Mouse (Mus musculus) midbrain, embryonic 15.5 days (tissue): ENCODE data around the gene Smim14. TPM values are rescaled to one million over a fixed set of nuclear protein-coding genes. Genes with fewer than 3 reads are reported as not detected.
A peak's percentile ranks its signal among the peaks of the same experiment; 100 is the strongest.

ENCODE experiments used
- ATAC-seq: fragments of 200-750 bp; cut with Nextera tagmentation; replicated peaks from 2 replicates; pipeline ENCODE4 v1.8.0; 2017; ENCODE audit warnings: moderate TSS enrichment
- H3K27ac ChIP-seq: fragments of 300-500 bp; sonication (generic); 2 replicates; pipeline ENCODE4 v1.5.1; 2015; ENCODE audit warnings: mild to moderate bottlenecking, inconsistent platforms
- H3K27me3 ChIP-seq: fragments of 300-500 bp; sonication (generic); replicated peaks from 2 replicates; pipeline ENCODE4 v1.6.1; 2015; ENCODE audit warnings: inconsistent platforms
- H3K36me3 ChIP-seq: fragments of 300-500 bp; sonication (generic); replicated peaks from 2 replicates; pipeline ENCODE4 v1.6.1; 2015; ENCODE audit warnings: inconsistent platforms
- H3K4me1 ChIP-seq: fragments of 300-500 bp; sonication (generic); 2 replicates; pipeline ENCODE4 v1.6.1; 2015; ENCODE audit warnings: inconsistent platforms
- H3K4me2 ChIP-seq: fragments of 300-500 bp; sonication (generic); 2 replicates; pipeline ENCODE4 v1.6.1; 2015; ENCODE audit warnings: inconsistent platforms, mild to moderate bottlenecking, moderate library complexity
- H3K4me3 ChIP-seq: fragments of 300-500 bp; sonication (generic); 2 replicates; pipeline ENCODE4 v1.5.1; 2015; ENCODE audit warnings: mild to moderate bottlenecking, inconsistent platforms
- H3K9ac ChIP-seq: fragments of 300-500 bp; sonication (generic); 2 replicates; pipeline ENCODE4 v1.6.1; 2015; ENCODE audit warnings: mild to moderate bottlenecking, inconsistent platforms
- H3K9me3 ChIP-seq: fragments of 300-500 bp; sonication (generic); 2 replicates; pipeline ENCODE4 v1.6.1; 2016; ENCODE audit warnings: inconsistent platforms
- WGBS: fragments of 180-500 bp; shearing (Covaris S2); methylation state at CpG from one replicate; pipeline ENCODE4 v1.1.7; 2015; ENCODE audit warnings: mixed read lengths; 5-methylcytosine and 5-hydroxymethylcytosine counted together
- polyA plus RNA-seq: library from polyadenylated mRNA; unstranded; fragments of >200 nt; fragmentation: Nextera tagmentation; extraction: Ambion mirVana; gene quantifications from 2 replicates; pipeline ENCODE4 v1.2.1, GENCODE M21; 2015

Gene Smim14
- polyA plus RNA-seq, 1 experiment from 2014 or later, result 193 TPM

DNA sequence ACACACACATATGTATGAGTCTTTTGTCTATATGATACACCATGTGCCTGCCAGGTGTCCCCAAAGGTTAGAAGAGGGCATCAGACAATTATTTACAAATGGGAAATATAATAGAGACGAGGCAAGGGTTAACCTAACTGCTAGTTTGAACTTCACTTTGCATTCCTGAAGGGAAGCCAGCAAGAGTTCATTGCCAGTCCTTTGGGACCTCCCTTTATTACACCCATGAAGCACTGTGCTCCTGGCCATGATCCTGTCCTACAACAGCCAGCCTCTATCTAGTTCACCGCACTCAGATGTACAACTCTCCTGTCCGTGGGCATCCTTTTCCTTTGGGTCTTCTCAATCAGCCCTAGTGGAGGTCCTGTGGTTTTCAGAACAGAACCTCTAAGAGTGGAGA is 23.5 kb downstream of the Smim14 start:
- no peak overlapping the region for H3K27ac ChIP-seq
- WGBS, result 90% methylated on average over 3 of the region's 3 CpGs
- H3K4me3 ChIP-seq, result no peak overlapping the region
- no peaks in the 10 kb centered on the region for H3K36me3 ChIP-seq
- ATAC-seq, result no peak
- no peaks in the 10 kb centered on the region for H3K27me3 ChIP-seq
- no peak overlapping the region for H3K9ac ChIP-seq
- no peak overlapping the region for H3K4me2 ChIP-seq
- H3K9me3 ChIP-seq, result no peaks in the 10 kb centered on the region
- no peaks in the 10 kb centered on the region for H3K4me1 ChIP-seq

DNA sequence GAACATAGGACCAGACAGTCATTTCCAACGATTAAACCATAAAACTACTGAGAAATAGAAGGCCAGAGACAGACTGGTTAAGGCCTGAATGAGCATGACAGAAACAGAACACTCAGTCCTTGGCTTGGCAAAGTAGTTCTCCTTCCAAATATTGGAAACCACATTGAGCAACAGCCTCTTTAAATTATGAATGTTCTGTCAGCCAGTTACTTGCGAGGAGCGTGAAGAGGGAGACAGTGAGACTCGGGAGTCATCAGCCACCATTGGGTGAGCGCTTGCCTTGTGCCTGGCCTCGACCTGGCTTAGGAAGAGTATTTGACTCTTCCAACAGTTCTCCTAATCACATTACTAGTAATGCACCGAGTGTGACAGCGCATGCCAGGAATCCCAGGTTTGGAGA is 28.6 kb downstream of the Smim14 start:
- Histone ChIP-seq H3K27ac (no peak overlapping the region), H3K27me3 (no peaks in the 10 kb centered on the region), H3K4me3 (no peak overlapping the region), H3K9ac (no peak overlapping the region), H3K4me2 (no peak overlapping the region), H3K36me3 (no peaks in the 10 kb centered on the region), H3K9me3 (no peaks in the 10 kb centered on the region), H3K4me1 (no peaks in the 10 kb centered on the region)
- no peak for ATAC-seq
- 86% methylated on average over 8 of the region's 8 CpGs for WGBS

DNA sequence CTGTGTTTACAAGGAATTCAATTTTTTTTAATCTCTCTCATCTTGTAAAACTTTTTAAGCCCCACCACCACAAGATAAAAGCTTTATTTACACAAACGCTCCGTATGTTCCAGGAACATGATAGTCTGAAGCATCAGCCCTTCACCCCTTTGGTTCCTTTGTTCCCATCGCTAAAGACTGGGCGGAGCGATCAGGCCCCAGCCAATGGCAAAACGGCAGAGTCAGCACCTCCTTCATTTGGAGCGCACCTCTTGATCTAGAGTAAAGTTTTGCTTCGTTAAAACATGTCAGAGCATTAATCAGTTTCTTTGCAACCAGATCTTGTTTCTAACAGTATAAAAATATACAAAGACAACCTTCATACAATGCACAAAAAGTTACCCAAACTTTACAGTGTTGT is 31.2 kb downstream of the Smim14 start:
- Histone ChIP-seq H3K4me2 (no peak overlapping the region), H3K9ac (no peak overlapping the region), H3K4me1 (no peaks in the 10 kb centered on the region), H3K27me3 (no peaks in the 10 kb centered on the region), H3K36me3 (no peaks in the 10 kb centered on the region), H3K27ac (no peak overlapping the region), H3K9me3 (no peaks in the 10 kb centered on the region), H3K4me3 (no peak overlapping the region)
- ATAC-seq, result no peak
- 12% methylated on average over 8 of the region's 8 CpGs for WGBS

DNA sequence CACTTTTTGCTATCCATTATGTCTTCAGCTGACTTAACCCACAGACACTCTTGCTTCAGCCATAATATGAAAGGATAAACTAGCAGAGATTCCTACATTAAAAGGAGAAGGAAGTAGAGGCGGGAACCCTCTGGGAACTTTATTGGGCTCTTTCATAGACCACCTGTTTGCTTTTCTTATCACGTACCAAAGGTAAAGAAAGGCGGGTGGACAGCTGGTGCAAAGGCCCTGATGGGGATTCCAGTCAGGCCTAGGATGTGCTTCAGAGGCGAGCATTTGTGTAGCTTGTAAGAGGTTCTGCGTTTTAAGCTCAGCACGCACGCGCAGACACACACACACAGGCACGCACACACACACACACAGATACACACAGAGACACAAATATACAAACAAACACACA is 35.6 kb downstream of the Smim14 start:
- Histone ChIP-seq H3K27ac (no peak overlapping the region), H3K27me3 (no peaks in the 10 kb centered on the region), H3K4me2 (no peak overlapping the region), H3K4me3 (no peak overlapping the region), H3K36me3 (no peaks in the 10 kb centered on the region), H3K9ac (no peak overlapping the region), H3K9me3 (no peaks in the 10 kb centered on the region), H3K4me1 (no peaks in the 10 kb centered on the region)
- no peak for ATAC-seq
- 92% methylated on average over 9 of the region's 9 CpGs for WGBS

DNA sequence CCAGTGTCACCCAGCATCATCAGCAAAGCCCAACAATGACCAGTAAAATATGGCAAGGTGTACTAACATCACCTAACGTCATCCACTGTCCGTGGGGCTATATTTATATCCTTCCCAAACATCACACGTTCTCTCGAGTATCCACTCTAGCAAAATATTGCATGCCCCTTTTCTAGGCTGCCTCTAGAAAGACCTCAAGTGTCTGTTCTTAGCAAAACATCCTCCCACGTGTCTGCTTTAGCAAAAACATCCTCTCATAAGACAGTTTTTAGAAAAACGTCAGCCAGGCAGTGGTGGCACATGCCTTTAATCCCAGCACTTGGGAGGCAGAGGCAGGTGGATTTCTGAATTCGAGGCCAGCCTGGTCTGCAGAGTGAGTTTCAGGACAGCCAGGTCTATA is 36.8 kb downstream of the Smim14 start:
- no peak for ATAC-seq
- no peaks in the 10 kb centered on the region for H3K4me1 ChIP-seq
- no peaks in the 10 kb centered on the region for H3K27me3 ChIP-seq
- H3K36me3 ChIP-seq, result no peaks in the 10 kb centered on the region
- no peak overlapping the region for H3K4me2 ChIP-seq
- WGBS, result 86% methylated on average over 7 of the region's 7 CpGs
- H3K9ac ChIP-seq, result no peak overlapping the region
- H3K4me3 ChIP-seq, result no peak overlapping the region
- H3K27ac ChIP-seq, result no peak overlapping the region
- no peaks in the 10 kb centered on the region for H3K9me3 ChIP-seq

DNA sequence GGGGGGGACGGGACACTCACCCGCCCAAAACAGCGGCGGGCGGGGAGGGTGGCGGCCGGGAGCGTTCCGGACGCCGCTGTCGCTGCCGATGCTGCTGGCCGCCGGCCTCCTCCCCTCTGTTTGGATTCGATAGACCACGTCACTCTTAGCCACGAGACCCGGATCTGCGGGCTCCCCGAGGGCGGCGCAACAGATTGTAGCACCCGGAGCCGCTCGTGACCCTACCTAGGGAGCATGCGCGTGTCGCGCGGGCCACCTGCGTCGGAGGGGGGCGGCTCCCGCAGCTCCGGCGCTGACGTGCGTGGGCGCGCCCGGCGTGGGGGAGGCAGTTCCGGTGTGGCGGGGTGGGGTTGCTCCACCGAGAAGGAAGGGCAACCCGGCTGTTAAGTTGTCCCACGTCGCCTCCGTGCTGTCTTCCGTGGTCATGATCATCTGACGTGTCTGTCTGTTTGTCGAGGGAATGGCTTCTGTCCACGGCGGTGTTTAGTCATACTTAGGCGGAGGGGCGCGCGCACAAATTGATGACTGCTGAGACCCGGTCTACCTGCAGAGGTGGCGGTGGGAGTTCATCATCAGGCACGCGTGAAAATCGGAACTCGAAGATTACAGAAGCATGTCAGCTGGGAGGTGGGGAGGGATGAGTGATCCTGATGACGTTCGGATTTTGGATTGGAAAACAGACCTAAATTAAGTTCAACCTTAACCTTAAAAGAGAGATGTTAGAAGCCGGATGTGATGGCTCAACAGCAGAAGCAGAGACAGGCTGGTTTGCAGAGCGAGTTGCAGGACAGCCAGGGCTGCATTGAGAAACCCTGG is 44.1 kb downstream of the Smim14 start, which contains the start of gene Gm43552:
Gene Gm43552 (minus strand): TSS at position 118 of the 816 bp plus-strand sequence.
- peak within 1 kb of the TSS; percentile 92 for H3K4me3 ChIP-seq
- H3K4me1 ChIP-seq, result peaks cover 37% of the 10 kb centered on the region
- no peaks in the 10 kb centered on the region for H3K9me3 ChIP-seq
- peak within 1 kb of the TSS; percentile 91 for H3K9ac ChIP-seq
- H3K4me2 ChIP-seq, result peak within 1 kb of the TSS; percentile 81
- peak; percentile 98 for ATAC-seq
- WGBS, result under 1% methylated on average over 66 of the region's 69 CpGs
- peak within 1 kb of the TSS; percentile 95 for H3K27ac ChIP-seq
- H3K27me3 ChIP-seq, result no peaks in the 10 kb centered on the region
- no peaks in the 10 kb centered on the region for H3K36me3 ChIP-seq

DNA sequence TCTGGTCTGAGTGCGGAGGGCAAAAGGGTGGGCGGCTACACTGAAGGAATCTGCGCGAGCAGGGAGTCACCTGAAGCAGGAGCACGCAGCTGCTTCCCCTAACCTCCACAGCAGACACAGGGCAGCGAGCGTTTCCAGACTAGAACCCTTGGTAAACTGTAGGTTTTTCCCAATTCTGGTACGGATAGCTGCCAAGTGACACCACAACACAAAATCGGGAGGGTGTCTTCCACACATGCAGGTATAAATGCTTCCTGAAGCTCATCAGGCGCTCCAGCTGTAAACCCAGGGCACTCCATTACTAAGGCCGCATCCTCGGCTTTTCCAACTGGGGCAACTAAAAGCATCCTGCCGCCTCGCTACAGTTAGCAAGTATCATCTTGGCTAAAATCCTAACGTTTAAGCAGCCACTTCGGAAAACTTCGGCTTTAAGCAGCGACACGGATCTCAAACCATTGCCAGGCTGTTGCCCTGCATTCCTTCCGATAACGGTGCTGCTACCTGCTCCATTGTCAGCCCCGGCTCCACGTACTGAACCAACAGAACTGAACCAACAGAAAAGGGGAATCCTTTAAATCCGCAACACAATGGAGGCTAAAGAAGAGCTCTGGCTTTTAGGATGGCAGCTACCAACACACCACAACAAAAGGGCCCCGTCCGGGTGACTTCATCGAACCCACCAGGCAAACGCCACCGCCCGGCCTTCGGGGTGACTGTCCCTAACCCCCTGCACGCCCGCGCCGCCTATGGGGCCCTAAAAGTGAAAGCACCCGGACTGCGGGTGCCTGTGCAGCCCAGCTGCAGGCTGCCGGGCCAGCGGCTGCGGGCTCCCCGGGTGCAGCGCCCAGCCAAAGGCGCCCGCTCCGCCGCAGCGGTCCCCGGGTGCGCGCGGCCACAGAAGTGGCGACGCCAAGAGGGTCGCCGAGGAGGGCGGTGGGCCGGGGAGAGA is 44.9 kb downstream of the Smim14 start:
- Histone ChIP-seq H3K4me2 (peak overlapping the region; percentile 81), H3K9ac (peak overlapping the region; percentile 91), H3K9me3 (no peaks in the 10 kb centered on the region), H3K27me3 (no peaks in the 10 kb centered on the region), H3K27ac (peak overlapping the region; percentile 95), H3K36me3 (no peaks in the 10 kb centered on the region), H3K4me3 (peak overlapping the region; percentile 92), H3K4me1 (peaks cover 37% of the 10 kb centered on the region)
- peak; percentile 85 for ATAC-seq
- under 1% methylated on average over 56 of the region's 57 CpGs for WGBS

DNA sequence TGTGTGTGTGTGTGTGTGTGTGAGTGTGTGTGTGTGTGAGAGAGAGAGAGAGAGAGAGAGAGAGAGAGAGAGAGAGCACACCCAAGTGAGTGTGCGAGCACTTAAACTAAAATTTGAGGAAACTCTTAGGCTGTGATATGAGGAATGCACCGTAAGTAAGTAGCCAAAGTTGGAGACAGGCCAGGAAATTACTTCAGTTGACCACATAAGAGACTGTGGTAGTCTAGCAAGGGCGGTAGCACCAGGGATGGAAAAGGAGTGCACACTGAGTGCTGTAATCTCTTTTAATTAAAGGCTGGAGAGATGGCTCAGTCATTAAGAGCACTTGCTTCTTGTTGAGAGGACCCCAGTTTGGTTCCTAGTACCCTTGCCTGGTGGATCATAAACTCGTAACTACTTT is 47.2 kb downstream of the Smim14 start:
- H3K4me1 ChIP-seq, result peaks cover 37% of the 10 kb centered on the region
- H3K9ac ChIP-seq, result no peak overlapping the region
- no peaks in the 10 kb centered on the region for H3K36me3 ChIP-seq
- no peak overlapping the region for H3K4me3 ChIP-seq
- no peak for ATAC-seq
- no peaks in the 10 kb centered on the region for H3K27me3 ChIP-seq
- 82% methylated on average over 4 of the region's 4 CpGs for WGBS
- no peak overlapping the region for H3K27ac ChIP-seq
- H3K4me2 ChIP-seq, result no peak overlapping the region
- H3K9me3 ChIP-seq, result no peaks in the 10 kb centered on the region

DNA sequence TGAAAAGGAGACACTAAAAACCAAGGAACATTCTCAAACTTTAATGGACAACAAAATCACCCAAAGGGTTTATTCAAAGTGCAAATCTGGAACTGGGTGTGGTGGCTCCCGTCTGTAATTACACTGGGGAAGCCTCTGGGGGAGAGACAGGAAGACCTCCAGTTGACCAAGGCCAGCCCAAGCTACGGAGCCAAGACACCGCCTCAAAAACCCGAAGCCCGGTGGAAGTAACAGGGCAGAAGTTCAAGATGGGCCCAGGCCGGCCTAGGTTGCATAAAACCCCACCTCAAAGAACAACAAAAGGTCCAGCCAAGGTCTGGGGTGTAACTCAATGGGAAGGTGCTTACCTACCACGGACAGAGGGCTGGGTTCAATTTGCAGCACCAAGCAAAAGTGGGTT is 48.3 kb downstream of the Smim14 start:
- H3K9ac ChIP-seq, result no peak overlapping the region
- no peak overlapping the region for H3K4me2 ChIP-seq
- 83% methylated on average over 7 of the region's 7 CpGs for WGBS
- no peak for ATAC-seq
- no peaks in the 10 kb centered on the region for H3K27me3 ChIP-seq
- no peaks in the 10 kb centered on the region for H3K36me3 ChIP-seq
- H3K4me3 ChIP-seq, result no peak overlapping the region
- no peaks in the 10 kb centered on the region for H3K9me3 ChIP-seq
- H3K4me1 ChIP-seq, result peaks cover 37% of the 10 kb centered on the region
- H3K27ac ChIP-seq, result no peak overlapping the region

DNA sequence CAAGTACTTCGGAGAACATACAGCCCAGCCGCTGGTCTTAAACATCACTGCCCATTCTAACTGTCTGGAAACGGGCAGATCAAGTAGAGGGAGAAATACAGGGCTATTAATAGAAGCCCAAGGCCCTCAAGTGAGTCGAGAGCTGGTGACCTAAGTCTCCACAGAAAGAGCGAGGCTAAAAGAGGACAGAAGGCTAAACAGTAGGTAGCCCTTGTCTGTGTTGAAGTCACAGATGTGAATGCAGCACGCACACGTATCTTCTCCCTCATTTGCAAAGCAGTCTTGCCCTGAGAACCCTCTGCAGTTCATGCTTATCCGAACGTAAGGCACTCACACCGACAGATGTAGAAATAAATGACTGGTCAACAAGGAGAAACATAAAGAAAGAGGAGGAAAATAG is 49.6 kb downstream of the Smim14 start:
- Histone ChIP-seq H3K36me3 (no peaks in the 10 kb centered on the region), H3K9me3 (no peaks in the 10 kb centered on the region), H3K4me1 (peaks cover 32% of the 10 kb centered on the region), H3K4me3 (no peak overlapping the region), H3K4me2 (no peak overlapping the region), H3K27me3 (no peaks in the 10 kb centered on the region), H3K27ac (no peak overlapping the region), H3K9ac (no peak overlapping the region)
- no peak for ATAC-seq
- 82% methylated on average over 10 of the region's 10 CpGs for WGBS

DNA sequence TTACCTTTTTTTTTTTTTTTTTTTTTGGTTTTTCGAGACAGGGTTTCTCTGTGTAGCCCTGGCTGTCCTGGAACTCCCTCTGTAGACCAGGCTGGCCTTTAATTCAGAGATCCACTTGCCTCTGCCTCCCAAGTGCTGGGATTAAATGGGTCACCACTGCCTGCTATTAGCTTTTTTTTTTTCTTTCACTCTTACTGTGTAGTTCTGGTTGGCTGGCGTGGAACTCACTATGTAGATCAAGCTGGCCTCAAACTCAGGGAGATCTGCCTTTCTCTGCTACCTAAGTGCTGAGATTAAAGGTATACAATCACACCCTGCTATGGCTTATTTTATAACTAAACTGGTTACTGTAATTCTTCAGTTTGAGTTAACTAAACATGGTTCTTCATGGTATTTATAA is 50.5 kb downstream of the Smim14 start:
- no peaks in the 10 kb centered on the region for H3K36me3 ChIP-seq
- 79% methylated on average over 2 of the region's 2 CpGs for WGBS

DNA sequence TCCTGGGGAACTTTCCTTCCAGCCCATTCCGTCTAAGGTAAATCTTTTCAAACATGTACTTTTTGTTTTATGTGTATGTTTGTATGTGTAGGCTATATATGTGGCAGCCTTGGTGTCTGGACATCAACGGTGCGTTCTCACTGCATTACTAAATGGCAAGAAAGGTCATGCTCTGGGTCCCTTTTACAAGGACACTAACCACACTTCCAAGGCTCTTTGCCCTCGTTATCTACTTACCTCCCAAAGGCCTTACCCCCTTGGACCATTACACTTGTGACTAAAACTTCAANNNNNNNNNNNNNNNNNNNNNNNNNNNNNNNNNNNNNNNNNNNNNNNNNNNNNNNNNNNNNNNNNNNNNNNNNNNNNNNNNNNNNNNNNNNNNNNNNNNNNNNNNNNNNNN is 54.0 kb downstream of the Smim14 start:
- no peak for ATAC-seq
- Histone ChIP-seq H3K4me2 (no peak overlapping the region), H3K4me3 (no peak overlapping the region), H3K4me1 (no peaks in the 10 kb centered on the region), H3K27me3 (no peaks in the 10 kb centered on the region), H3K9me3 (no peaks in the 10 kb centered on the region), H3K27ac (no peak overlapping the region), H3K36me3 (no peaks in the 10 kb centered on the region), H3K9ac (no peak overlapping the region)
- 92% methylated on average over 4 of the region's 4 CpGs for WGBS

More for the DNA sequence above, 50.5 kb downstream of the Smim14 start:
- Histone ChIP-seq H3K4me3 (no peak overlapping the region), H3K4me1 (peaks cover 29% of the 10 kb centered on the region), H3K27ac (no peak overlapping the region), H3K4me2 (no peak overlapping the region), H3K9ac (no peak overlapping the region), H3K27me3 (no peaks in the 10 kb centered on the region), H3K9me3 (no peaks in the 10 kb centered on the region)
- ATAC-seq, result no peak
